Mouse (Mus musculus) ovary, adult 18-20 months (tissue): ENCODE data around the gene Prox2.
A peak's percentile ranks its signal among the peaks of the same experiment; 100 is the strongest.
"Not testable (repeated sequence)": the region's sequence is repeated elsewhere in the genome, so short reads cannot be mapped to it uniquely, and the experiment has no call there.

ENCODE experiments used
- DNase-seq: peaks from one replicate; pipeline ENCODE4 v3.0.0; 2022; ENCODE audit warnings: low spot score, mixed read lengths

The Prox2 gene

DNA sequence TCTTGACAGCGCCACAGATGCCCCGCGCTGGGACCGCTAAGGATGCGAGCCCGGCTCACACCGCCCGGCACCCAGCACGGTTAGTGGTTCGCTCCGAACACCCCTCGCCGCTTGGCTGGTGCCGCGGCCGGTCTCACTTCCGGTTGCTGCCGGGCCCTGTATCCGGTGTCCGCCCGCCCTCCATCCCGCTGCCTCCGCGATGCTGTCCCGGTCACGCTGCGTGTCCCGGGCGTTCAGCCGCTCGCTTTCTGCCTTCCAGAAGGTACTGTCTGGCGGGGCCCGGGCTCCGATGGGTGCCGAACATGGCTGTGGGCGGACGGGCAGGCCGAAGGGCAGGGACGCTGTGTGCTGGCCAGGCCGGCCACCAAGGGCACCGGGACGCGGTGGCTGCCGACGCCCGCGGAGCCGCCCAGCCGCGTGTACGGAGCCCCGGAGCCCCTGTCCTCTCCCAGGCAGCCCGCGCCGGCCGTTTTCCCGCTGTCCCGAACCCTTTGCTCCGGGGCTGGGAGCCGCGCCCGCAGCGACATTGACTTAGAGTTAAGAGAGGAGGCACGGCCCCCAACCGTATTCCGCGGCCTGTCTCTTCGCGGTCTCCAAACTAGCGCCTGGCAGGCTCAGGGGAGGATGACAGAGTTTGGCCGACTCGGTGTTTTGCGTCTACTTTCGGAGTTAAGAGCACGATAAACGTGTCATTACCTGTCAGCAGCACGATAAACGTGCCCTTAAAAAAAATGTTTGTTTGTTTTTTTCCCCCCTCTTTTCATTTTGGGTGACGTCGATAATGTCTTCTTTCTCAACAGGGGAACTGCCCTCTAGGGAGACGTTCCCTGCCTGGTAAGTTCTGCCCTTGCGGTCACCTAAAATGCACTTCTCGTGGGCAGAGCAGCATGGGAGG, at the start of gene Prox2, which contains the start of gene Dlst:
TSS of gene Prox2 (minus strand) at position 62 of the 895 bp plus-strand sequence.
TSS of gene Dlst (plus strand) at position 136 of the 895 bp plus-strand sequence.
- peak; percentile 72 for DNase-seq

DNA sequence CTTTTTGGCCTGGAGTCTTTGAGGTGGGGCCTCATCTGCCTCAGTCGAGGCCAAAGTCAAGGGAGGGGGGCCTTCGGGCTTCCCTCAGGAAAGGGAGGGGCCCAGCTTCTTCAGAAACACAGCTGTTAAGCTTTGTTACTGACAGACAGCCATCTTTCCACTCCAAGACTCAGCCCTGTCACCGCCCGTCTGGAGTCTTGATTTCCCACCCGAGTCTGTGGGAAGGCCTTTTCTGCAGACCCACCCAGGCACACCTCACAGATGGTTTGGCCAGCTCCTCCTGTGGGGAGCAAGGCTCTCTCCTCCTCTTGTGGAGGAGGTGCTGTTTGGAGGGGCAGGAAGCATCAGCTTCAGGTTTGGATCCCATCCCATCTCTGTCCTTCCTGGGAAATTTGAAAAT, 49.0 kb upstream of the Prox2 start:
- no peak for DNase-seq

DNA sequence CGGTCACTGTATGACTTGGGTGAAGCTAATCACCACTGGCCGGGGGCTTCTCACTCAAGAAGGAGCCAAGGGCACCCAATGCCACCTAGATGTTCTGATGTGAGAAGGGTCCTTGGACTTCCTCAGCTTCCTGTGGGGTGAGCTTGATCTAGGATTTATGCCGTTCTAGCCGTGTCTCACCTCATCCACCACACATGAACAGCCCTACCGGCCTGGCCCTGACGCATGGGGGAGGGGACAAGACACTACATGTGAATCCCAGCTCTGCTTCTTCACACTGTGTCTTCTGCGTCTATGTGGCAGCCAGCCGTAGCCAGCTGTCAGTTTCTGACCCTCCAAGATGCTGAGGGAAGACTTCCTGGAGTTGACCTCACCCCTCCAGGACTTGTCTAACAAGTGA, 48.2 kb upstream of the Prox2 start:
- no peak for DNase-seq

DNA sequence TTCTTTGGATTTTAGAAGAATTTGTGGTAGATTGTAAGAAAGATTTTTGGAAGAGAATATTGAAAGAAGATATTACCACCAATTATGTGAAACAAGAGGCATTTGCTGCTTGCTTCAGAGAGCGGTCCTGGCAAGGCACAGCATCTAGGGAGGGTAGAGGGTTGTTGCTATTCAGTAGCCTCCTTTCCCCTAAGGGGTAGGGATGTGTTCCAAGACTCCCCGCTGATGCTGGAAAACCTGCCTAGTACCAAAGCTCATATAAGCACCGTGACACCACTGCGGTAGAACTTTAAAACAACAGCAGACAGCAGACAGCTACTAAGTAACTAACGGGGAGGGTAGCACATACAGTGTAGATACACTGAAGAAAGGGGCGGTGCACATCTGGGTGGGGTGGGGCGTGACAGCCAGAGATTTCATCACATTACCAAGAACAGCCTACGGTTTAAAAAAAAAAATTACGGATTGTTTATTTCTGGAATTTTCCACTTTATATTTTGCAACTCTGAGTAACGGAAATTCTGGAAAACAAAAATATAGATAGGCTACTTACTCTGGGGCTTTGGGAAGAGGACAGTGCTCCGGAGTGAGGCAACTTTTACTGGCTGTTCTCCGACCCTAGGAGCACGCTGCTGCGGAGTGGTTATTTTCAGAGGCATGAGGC, 47.4 kb upstream of the Prox2 start:
- no peak for DNase-seq

DNA sequence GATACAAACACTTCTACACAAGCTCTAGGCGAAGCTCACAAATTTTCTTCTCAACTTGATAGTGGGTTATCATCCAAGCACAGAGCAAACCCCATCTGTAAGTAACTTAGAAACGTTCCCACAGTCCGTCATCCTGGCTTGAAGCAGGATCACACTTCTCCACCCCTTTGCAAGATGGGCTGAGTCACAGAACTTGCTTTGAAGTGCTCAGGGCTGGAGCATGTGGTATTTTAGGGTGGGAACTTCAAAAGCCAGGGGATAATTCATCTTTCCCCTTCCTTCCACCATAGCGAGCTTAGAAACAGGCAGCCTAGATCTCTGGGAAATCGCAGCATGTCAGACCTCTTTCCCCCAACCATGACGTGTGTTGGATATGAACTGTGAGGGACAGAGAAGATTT, 45.8 kb upstream of the Prox2 start:
- DNase-seq: no peak

DNA sequence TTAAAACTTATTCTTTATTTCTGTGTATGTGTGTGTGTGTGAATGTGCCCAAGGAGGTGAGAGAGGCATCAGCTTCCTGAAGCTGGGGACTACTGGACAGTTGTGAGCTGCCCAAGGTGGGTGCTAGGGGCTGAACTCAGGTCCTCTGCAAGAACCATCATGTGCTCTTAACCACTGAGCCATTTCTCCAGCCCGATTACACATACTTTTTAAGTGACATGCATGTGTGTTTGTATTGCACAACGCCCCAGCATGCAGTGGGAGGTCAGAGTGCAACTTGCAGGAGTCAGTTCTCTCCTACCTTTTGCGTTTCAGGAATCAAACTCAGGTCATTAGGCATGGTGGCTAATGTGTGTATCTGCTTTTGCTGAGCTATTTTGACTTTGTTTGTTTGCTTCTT, 42.5 kb upstream of the Prox2 start:
- DNase-seq: no peak

DNA sequence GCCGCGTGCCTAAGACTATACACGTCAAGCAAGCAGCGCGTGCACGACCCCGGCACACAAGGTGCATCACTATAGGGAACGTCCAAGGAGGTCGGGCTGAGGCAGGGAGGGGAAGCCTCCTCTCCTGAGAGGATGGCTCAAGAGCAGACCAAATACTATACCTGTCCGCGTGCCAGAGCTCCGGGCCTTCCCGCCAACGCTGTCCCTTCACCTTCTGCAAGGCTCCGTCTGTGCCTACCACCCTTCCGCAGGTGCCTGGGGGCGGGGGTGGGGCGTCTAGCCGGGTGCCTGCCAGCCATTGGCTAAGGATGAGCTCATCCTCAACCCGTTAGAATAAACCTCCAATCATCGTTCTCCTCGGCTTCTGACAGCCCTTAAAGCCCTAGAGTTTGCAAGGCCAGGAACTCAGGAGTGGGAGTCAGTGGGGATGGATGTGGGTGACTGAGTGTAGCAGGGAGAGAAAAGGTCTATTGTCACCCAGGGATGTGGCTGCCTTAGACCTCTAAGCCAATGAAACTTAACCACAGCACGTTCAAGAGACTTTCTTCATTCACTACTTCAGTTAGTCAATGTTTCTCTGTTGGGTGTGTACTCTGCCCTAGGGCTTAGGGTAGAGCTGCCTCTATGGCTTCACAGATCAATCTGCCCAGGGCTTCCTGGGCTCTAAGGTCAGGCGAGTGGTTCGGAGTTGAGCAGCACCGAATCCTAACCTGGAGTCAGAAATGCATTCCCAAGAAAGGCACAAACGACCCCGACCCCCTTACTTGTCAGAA, 40.6 kb upstream of the Prox2 start, which contains the start of gene Rps6kl1:
TSS of gene Rps6kl1 (minus strand) at position 263 of the 773 bp plus-strand sequence.
- DNase-seq: no peak

DNA sequence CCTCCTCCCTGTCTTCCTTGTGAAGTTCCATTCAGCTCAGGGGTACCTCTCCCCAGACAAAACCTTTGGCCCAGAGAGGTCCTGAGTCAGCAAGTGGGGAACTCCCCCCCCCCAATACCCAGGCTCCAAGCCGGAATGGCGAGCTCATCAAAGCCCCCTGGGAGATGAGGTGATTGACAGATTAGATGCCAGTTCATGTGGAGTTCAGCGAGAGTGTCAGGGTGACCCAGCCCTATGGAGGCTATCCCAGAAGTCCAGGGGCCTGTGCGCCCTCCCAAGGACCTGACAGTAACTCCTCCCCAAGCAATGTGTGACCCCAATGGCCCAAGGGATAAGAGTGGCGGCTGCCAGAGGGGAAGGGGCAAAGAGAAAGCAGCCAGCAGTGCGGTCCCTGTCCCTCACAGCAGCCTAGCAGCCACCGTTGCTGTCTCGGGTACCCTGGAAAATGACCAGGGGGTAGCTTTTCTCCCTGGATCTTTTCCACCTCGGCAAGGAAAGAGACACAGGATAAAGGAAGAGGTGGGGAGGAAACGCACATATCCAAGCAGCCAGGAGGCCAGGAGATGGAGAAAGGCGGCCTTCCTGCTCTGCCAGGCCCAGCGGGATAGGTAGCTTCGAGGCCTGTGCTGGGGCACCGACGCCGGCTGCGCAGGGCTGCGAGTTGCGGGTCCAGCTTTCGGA, 39.9 kb upstream of the Prox2 start:
- no peak for DNase-seq

DNA sequence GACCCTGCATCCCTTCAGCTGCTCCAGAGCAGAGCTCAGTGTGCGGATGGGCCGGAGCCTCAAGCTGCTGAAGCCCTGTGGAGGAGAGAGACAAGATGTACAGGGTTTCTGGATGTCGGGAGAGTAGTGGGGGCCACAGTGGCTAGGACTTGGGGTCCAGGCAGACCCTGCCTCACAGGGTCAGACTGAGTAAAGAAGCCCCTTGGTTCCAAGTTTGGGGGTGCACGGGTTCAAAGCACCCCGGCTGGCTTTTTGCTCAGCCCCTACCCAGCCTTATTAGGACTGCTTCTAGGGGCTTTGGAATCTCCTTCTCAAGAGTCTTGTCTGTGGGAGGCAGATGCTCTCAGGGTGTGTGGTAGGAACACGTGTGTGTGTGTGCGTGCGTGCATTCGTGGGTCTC, 36.3 kb upstream of the Prox2 start:
- no peak for DNase-seq

DNA sequence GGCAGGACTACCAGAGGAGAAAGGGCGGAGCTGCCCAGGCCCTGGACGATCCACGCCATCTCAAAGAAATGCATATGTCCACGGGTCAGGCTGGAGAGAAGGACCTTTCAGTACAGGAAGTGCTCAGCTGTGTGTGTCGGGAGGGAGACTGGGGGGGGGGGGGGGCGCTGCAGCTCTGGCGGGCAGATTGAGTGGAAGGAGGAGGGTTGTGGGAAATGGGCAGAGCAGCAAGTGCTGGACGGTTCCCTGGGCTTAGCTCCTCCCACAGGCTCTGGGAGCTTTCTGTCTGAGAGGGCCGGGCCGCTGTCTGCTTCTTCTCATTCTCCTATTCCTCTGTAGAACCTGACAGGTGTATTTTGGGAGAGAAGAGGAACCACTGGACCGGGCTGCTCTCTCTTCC, 35.8 kb upstream of the Prox2 start:
- DNase-seq: no peak

DNA sequence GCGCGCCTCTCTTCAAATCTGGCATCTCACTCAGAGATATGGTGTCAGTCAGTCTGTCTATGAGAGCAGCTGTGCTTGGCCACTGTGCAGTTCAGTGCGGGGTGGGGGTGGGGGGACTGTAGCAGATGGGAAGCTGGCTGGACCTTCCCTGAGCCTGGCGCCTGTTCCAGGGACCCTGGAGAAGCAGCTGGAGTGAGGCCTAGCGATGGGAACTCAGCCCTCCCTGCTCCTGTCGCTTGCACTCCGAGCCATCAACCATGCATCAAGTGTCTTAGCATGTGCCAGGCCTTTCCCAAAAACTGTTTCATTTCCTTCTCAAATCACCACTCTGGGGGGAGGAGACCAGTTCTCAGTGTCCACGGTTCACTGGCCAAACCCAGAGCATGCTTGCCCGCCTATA, 35.1 kb upstream of the Prox2 start:
- DNase-seq: no peak

DNA sequence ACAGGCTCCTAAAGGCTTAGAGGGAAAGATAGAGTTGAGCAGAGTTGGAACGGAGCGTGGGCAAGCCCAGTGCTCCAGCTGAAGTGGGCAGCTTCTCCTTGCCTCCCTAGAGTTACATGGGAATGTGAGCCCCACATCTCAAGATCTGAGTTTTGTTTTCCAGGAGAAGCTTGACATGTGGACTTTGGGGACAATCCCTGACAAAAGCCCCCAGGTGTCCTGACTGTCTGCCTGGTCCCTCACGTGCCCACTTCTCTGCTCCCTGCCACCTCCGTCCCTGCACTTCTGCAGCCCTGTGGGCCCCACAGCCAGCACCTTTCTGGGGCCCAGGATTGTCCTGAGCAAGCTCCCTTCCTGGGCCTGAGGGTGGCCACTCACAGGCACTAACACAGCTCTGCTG, 34.3 kb upstream of the Prox2 start:
- DNase-seq: no peak

DNA sequence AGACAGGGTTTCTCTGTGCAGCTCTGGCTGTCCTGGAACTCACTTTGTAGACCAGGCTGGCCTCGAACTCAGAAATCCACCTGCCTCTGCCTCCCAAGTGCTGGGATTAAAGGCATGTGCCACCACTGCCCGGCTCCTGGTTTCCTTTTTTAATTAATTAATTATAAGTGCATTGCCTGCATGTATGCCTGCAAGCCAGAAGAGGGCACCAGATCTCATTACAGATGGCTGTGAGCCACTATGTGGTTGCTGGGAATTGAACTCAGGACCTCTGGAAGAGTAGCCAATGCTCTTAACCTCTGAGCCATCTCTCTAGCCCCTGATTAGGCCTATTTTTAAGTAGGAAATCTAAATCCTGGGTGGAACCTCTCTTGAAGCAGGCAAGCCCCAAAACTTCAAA, 33.7 kb upstream of the Prox2 start:
- not testable (repeated sequence) for DNase-seq

DNA sequence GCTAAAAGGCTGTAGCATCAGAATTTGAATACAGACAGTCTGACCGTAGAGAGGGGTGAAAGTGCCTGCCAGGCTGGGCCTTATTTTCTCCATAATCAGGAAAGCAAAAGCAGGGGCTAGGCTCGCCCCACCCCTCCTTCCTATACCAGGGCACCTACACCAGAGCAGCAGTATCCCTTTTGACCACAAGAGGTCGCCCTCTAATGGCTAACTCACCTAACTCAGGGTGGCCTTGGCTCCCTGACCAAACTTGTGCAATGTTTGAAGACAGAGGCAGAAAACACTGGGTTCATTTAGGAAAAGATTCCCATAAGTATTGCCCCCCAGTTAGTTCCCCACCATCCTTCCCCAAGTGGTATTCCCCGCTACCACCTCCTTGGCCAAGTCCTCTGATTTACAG, 32.2 kb upstream of the Prox2 start:
- DNase-seq: peak; percentile 49

DNA sequence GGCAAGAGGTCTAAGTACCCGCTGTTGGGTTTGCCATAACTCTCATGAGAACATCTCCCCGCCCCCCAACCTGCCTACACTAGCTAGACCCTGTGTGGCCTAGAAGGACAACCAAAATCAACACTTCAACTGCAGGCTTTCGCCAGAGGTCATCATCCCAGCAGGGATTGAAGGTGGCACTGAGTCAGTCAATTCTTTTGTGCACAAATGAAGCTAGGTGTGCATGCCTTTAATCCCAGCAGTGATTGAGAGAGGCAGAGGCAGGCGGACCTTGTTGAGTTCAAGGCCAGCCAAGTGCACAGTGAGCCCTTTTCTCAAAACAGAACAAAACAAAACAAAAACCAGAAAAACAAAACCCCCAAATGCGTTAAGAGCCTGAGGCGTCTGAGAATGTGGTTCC, 30.5 kb upstream of the Prox2 start:
- no peak for DNase-seq

DNA sequence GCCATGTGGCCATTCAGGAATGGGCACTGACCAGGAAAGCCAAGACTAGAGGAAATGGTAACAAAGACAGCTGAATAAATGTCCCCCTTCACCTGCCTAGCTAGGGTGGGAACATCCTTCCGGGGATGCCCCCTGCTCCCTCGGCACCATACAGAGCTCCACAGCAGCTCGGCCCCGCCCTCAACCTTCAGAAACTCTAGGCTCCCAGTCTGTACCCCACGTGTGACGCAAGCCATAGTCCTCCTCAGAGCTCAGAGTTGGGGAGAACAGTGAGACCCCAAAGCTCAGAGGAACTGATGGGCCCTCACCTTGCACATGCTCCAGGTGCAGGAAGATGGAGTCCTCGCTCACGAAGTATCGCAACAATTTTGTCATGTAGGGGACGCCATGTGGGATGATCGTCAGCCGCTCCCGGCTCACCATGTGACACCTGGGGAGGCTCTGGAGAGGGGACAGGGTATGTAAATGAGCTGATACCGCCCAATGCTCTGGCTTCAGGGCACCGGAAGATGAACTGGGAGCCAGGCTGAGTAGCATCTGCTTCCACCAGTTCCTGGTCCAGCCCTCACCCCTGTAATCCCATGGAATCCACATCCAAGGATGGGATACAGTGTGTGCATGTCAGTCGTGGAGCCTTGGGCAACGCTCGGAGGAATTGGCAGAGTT, 29.6 kb upstream of the Prox2 start:
- no peak for DNase-seq

DNA sequence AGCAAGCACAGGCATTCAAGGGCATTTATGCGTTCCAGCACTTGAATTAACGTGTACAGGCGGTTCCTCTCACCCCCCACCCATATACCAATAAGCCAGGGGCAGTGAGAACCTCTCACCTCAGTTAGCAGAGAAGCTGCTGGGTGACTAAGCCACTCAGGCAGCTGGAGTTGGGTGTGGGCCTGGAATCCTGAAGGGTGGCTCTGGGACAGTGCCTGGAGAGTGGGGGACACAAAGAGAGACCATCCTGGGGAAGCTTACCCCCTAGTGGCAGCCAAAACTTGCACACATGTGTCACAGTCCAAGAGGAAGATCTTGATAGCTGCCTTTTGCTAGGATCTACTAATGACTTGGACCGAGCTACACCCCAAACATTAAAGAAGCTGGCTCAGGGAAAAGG, 26.1 kb upstream of the Prox2 start:
- no peak for DNase-seq

DNA sequence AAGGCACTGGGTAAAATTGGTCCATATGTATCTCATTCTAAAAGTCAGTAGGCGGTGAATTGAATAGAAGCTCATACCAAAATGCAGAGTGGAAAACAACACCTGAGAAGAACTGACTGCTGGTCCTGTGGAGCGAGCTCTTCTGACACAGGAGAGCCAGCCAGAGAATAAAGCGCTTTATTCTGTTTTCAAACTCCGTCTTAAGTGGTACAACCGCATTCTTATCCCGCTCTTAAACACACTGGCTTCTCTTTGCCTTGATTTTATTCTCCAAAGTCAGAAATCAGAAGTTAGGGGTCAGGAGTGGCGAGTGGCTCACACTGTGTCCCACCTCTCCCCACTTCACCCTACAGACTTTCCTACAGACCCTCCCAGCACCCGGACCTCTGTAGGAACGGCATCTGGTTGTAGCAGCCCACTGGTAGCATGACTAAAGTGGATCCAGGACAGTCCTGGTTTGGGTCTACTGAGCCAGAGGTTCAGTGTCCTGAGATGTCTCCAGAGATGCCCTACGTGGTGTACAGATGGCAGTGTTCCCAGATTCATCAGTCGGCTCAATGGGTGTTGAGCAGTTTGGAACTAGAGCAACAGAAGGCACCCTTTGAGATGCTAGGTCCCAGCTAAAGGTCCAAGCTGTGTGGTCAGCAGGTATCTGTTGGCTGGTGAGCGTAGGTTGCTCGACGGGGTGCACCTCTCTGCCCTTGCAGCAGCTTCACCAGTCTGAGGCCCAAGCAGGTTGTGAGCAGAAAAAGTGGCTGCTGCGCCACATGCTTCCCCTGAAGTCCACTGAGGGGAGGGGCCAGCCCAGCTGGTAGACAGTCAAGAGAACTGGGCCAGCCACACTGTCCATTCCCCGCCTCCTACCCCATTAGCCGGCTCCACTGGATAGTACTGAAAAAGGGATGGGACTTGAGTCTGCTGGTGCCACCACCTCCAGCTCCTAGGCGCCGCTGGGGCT, 25.2 kb upstream of the Prox2 start:
- no peak for DNase-seq

DNA sequence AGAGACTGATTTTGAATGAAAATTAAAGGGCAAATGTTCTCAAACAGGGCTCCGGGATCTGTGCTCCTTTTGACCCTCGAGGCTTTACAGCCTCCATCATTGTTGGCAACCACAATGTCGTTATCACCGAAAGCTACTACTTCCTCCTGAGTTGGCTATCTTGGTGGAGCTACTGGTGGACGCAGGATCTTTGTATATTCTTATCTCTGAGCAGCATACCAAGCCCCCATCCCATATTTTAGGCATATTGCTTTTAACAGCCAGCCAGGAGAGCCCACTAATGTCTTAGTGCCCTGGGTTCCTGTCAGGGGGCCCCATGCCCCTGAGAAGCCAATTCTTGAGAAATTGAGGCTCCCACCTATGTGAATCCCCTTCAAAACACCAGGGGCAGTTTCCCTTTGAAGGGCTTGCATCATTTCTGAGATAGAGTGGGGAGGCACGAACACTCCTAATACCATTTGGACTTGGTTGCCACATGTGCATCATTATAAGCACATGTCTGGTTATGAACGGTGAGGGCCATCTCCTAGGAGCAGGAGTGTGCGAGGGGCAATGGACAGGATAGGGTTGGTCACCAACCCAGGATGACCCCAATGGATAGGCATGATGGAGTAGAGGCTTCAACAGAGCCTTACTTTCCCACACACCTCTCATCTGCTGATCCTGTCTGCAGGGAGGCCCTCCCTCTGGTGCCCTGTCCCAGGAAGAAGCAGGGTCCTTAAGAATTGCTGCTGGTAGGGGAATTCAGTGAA, 23.7 kb upstream of the Prox2 start:
- no peak for DNase-seq

DNA sequence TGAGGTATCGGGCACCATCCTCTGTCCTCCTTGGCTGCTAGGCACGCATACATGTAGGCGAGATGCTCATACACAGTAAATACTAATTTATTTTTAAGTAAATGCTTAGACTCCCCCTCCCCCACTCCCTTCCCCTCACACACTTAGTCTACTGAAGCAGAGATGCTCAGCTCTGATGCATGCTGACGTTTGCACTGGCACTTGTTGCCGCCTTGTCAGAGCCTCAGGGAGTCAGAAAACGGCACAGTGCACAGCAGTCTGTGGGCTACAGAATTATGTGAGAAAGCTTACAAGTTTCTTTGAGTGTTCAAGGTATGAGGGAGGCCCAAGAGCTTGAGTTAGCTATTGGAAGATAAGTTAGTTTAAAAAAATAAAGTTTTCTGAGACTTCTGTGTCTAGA, 20.8 kb upstream of the Prox2 start:
- no peak for DNase-seq
